Mouse (Mus musculus) lung, adult 2 months (tissue): Measurements from ENCODE around the gene Pax6.

ENCODE experiments used
- CTCF ChIP-seq: fragments of 200-500 bp; IDR thresholded peaks from 2 replicates; pipeline ENCODE4 v1.5.1; 2011; ENCODE audit warnings: mild to moderate bottlenecking, low read length, control low read depth; ENCODE audit not compliant: insufficient read depth
- POLR2A ChIP-seq: fragments of 200-500 bp; IDR thresholded peaks from 2 replicates; pipeline ENCODE4 v1.6.1; 2011; ENCODE audit warnings: low read depth, mild to moderate bottlenecking, control low read depth, low read length, borderline replicate concordance; ENCODE audit errors: extremely low read depth

DNA sequence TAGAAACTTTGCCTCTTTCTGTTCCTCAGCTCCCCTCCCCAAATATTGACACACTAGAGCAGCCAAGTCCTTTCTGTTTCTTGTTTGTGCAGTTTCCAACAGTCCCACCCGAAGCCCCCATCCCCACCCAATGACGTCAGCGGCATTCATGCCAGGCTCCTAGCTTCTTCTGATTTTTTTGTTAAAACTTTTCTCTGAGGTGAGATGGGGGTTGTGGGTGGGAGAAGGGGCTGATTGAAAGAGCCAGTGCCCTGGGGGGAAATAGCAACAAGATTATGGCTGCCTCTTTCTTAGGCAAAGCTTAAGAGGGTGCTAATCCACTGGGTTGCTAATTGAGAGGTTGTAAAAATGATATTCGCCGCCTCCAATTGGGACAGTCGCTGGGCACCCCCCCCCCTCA, 4.4 kb downstream of the Pax6 start:
- TF ChIP-seq POLR2A, result no peak
- TF ChIP-seq CTCF, result no peak
